Mouse (Mus musculus) olfactory bulb, adult 2 months (tissue): ENCODE data around the gene Tjap1.

ENCODE experiments used
- CTCF ChIP-seq: fragments of 200-500 bp; IDR thresholded peaks from 2 replicates; pipeline ENCODE4 v1.5.1; 2012; ENCODE audit warnings: low read depth, mild to moderate bottlenecking, low read length, moderate library complexity; ENCODE audit not compliant: insufficient read depth
- POLR2A ChIP-seq: fragments of 200-500 bp; IDR thresholded peaks from 2 replicates; pipeline ENCODE4 v1.6.1; 2012; ENCODE audit warnings: mild to moderate bottlenecking, low read depth, low read length, moderate library complexity; ENCODE audit not compliant: insufficient read depth

GRCm38 (mm10) chr17:46328723-46329122 lies 45.9 kb upstream of the Tjap1 start:
- TF ChIP-seq POLR2A: no peak
- TF ChIP-seq CTCF: no peak
